ENCODE assay signal across 31 mouse cellular contexts in genomic region chr16:25877416-25877965, GRCm38 (mm10).
DNase-seq lines count a peak whose midpoint lies in the region; ATAC-seq and TF ChIP-seq lines count a peak whose summit lies in the region.
"Had no signal": no experiment of that assay in that cellular context is flagged by ENCODE, and none has a peak within 500 bp of the region (broad histone marks: within the 10 kb centered on the region; RNA-seq: fewer than 3 reads in every experiment).

No protein-coding gene starts in this region.

- DNase-seq in kidney, adult 2 months = peak; percentile 92
- peak; percentile 20 for DNase-seq in hindlimb bud, embryonic 11.5 days (ENCODE audit: extremely low spot score, low read depth, low spot score)
- DNase-seq in limb, embryonic 10.5 days (ENCODE audit: low spot score) = no peak
- no peak for DNase-seq in left cerebral cortex, adult 18-20 months (ENCODE audit: low spot score in 2 of 2)
- no peak for DNase-seq in cerebellum, postnatal 4 days (ENCODE audit: low spot score in 2 of 2)
- no peak for DNase-seq in hindbrain, embryonic 14.5 days (ENCODE audit: low spot score)
- DNase-seq: adrenal gland, adult 2 months; adrenal gland, postnatal 36 days; B cell, adult 2 months; cerebellum, adult 18-20 months; cerebellum, postnatal 10 days; forebrain, postnatal 0 days; gastrocnemius, postnatal 25 days; heart, postnatal 14 days; liver, postnatal 0 days; lung, postnatal 4 days; right cerebral cortex, postnatal 14 days; thymus, postnatal 14 days had no signal

- H3K4me3 ChIP-seq in kidney, adult 2 months (ENCODE audit: insufficient read depth, low read depth, low read length) = no peak overlapping the region
- H3K4me3 ChIP-seq in kidney, embryonic 14.5 days (ENCODE audit: low read length) = no peak overlapping the region
- H3K4me3 ChIP-seq in kidney, embryonic 15.5 days (replicated peaks) = no peak overlapping the region
- H3K4me3 ChIP-seq in limb, embryonic 10.5 days = no peak overlapping the region
- no peak overlapping the region for H3K4me3 ChIP-seq in hindbrain, embryonic 14.5 days (replicated peaks; ENCODE audit: low read length)
- H3K4me3 ChIP-seq: erythroblast, embryonic 14.5 days; limb, embryonic 12.5 days; liver, embryonic 12.5 days; megakaryocyte, embryonic 14.5 days; midbrain, embryonic 12.5 days; myocyte; neural tube, embryonic 12.5 days; stomach, embryonic 15.5 days had no signal

- H3K4me1 ChIP-seq in kidney, adult 2 months (ENCODE audit: control insufficient read depth, insufficient read depth, low read length) = peaks cover 8% of the 10 kb centered on the region; the same call in 1 of the 2 replicates
- H3K4me1 ChIP-seq in kidney, embryonic 14.5 days (ENCODE audit: control insufficient read depth, insufficient read depth, low read length) = no peaks in the 10 kb centered on the region
- no peaks in the 10 kb centered on the region for H3K4me1 ChIP-seq in kidney, embryonic 15.5 days
- peaks cover 11% of the 10 kb centered on the region for H3K4me1 ChIP-seq in limb, embryonic 10.5 days
- H3K4me1 ChIP-seq in hindbrain, embryonic 14.5 days (replicated peaks; ENCODE audit: control insufficient read depth, insufficient read depth, low read length) = no peaks in the 10 kb centered on the region
- H3K4me1 ChIP-seq: limb, embryonic 12.5 days; liver, embryonic 12.5 days; megakaryocyte, embryonic 14.5 days; midbrain, embryonic 12.5 days; neural tube, embryonic 12.5 days; stomach, embryonic 15.5 days had no signal

- no peaks in the 10 kb centered on the region for H3K9me3 ChIP-seq in kidney, embryonic 14.5 days (ENCODE audit: control insufficient read depth, low read length)
- H3K9me3 ChIP-seq in kidney, embryonic 15.5 days (replicated peaks) = no peaks in the 10 kb centered on the region
- H3K9me3 ChIP-seq in limb, embryonic 10.5 days (replicated peaks) = no peaks in the 10 kb centered on the region
- H3K9me3 ChIP-seq in hindbrain, embryonic 14.5 days (ENCODE audit: control insufficient read depth, low read length) = no peaks in the 10 kb centered on the region
- H3K9me3 ChIP-seq: limb, embryonic 12.5 days; liver, embryonic 12.5 days; midbrain, embryonic 12.5 days; neural tube, embryonic 12.5 days; stomach, embryonic 15.5 days had no signal

- H3K27me3 ChIP-seq in kidney, adult 2 months (replicated peaks; ENCODE audit: control insufficient read depth, insufficient read depth, low read length) = no peaks in the 10 kb centered on the region
- H3K27me3 ChIP-seq in kidney, embryonic 14.5 days (ENCODE audit: control insufficient read depth, insufficient read depth, low read length) = no peaks in the 10 kb centered on the region
- no peaks in the 10 kb centered on the region for H3K27me3 ChIP-seq in kidney, embryonic 15.5 days
- no peaks in the 10 kb centered on the region for H3K27me3 ChIP-seq in limb, embryonic 10.5 days (ENCODE audit: low read depth, poor library complexity, severe bottlenecking)
- no peaks in the 10 kb centered on the region for H3K27me3 ChIP-seq in hindbrain, embryonic 14.5 days (ENCODE audit: control insufficient read depth, insufficient read depth, low read length)
- H3K27me3 ChIP-seq: limb, embryonic 12.5 days; liver, embryonic 12.5 days; megakaryocyte, embryonic 14.5 days; midbrain, embryonic 12.5 days; neural tube, embryonic 12.5 days; stomach, embryonic 15.5 days had no signal

- no peak overlapping the region for H3K4me2 ChIP-seq in kidney, embryonic 14.5 days (replicated peaks; ENCODE audit: low read depth, low read length)
- H3K4me2 ChIP-seq in kidney, embryonic 15.5 days = no peak overlapping the region
- no peak overlapping the region for H3K4me2 ChIP-seq in hindbrain, embryonic 14.5 days (replicated peaks)
- H3K4me2 ChIP-seq: limb, embryonic 12.5 days; liver, embryonic 12.5 days; midbrain, embryonic 12.5 days; neural tube, embryonic 12.5 days; stomach, embryonic 15.5 days had no signal

- ATAC-seq in kidney, embryonic 14.5 days (ENCODE audit: low FRiP score, low TSS enrichment) = no peak
- 0 out of 2 replicates have a peak, but pooled peaks have one; percentile 25 for ATAC-seq in kidney, embryonic 15.5 days (replicated peaks; ENCODE audit: low FRiP score)
- no peak for ATAC-seq in hindbrain, embryonic 14.5 days (ENCODE audit: low FRiP score)
- ATAC-seq: activated CD4-positive, CD25-positive, alpha-beta regulatory T cell, adult 4 months; forebrain, postnatal 0 days; intestine, postnatal 0 days; liver, embryonic 12.5 days; liver, postnatal 0 days; lung, postnatal 0 days had no signal

- WGBS in kidney, adult 2 months = 52% methylated on average over 7 of the region's 7 CpGs
- 70% methylated on average over 7 of the region's 7 CpGs for WGBS in kidney, embryonic 14.5 days
- 71% methylated on average over 7 of the region's 7 CpGs for WGBS in kidney, embryonic 15.5 days
- 56% methylated on average over 7 of the region's 7 CpGs for WGBS in limb, embryonic 10.5 days
- WGBS in hindbrain, embryonic 14.5 days = 83% methylated on average over 7 of the region's 7 CpGs

- TF ChIP-seq POLR2A in kidney, adult 2 months (IDR thresholded peaks at IDR 0.05; ENCODE audit: low read depth, low read length) = no peak

- TF ChIP-seq CTCF in kidney, adult 2 months (conservative IDR thresholded peaks at IDR 0.05; ENCODE audit: insufficient read depth, insufficient read length, low read depth, low read length) = no peak

- H3K9ac ChIP-seq in kidney, embryonic 14.5 days (ENCODE audit: low read depth, low read length) = no peak overlapping the region
- H3K9ac ChIP-seq in kidney, embryonic 15.5 days = no peak overlapping the region
- no peak overlapping the region for H3K9ac ChIP-seq in hindbrain, embryonic 14.5 days
- H3K9ac ChIP-seq: forebrain, postnatal 0 days; limb, embryonic 12.5 days; liver, embryonic 12.5 days; liver, postnatal 0 days; midbrain, embryonic 12.5 days; neural tube, embryonic 12.5 days; stomach, embryonic 15.5 days had no signal

- H3K27ac ChIP-seq in kidney, adult 2 months (ENCODE audit: insufficient read depth, low read depth, low read length) = peak overlapping the region; percentile 99
- H3K27ac ChIP-seq in kidney, embryonic 14.5 days (ENCODE audit: low read depth, low read length) = no peak overlapping the region
- no peak overlapping the region for H3K27ac ChIP-seq in kidney, embryonic 15.5 days
- H3K27ac ChIP-seq in limb, embryonic 10.5 days = peak overlapping the region; percentile 36; the same call in 1 of the 2 replicates
- H3K27ac ChIP-seq in hindbrain, embryonic 14.5 days = no peak overlapping the region
- H3K27ac ChIP-seq: limb, embryonic 12.5 days; liver, embryonic 12.5 days; midbrain, embryonic 12.5 days; neural tube, embryonic 12.5 days; stomach, embryonic 15.5 days had no signal

- H3K36me3 ChIP-seq in kidney, adult 2 months (ENCODE audit: control insufficient read depth, insufficient read depth, low read length) = no peaks in the 10 kb centered on the region
- H3K36me3 ChIP-seq in kidney, embryonic 14.5 days (ENCODE audit: control insufficient read depth, insufficient read depth, low read length) = no peaks in the 10 kb centered on the region
- no peaks in the 10 kb centered on the region for H3K36me3 ChIP-seq in kidney, embryonic 15.5 days
- no peaks in the 10 kb centered on the region for H3K36me3 ChIP-seq in limb, embryonic 10.5 days
- H3K36me3 ChIP-seq in hindbrain, embryonic 14.5 days (replicated peaks; ENCODE audit: control insufficient read depth, insufficient read depth) = no peaks in the 10 kb centered on the region
- H3K36me3 ChIP-seq: limb, embryonic 12.5 days; liver, embryonic 12.5 days; midbrain, embryonic 12.5 days; neural tube, embryonic 12.5 days; stomach, embryonic 15.5 days had no signal

Comparison
In these comparisons a context has a peak if more than half of its experiments do, and no peak if none do; other contexts are left out.
1. H3K27ac ChIP-seq: peak in kidney, adult 2 months (single experiment) and limb, embryonic 10.5 days (single experiment); none in kidney, embryonic 14.5 days (single experiment), kidney, embryonic 15.5 days (single experiment) and hindbrain, embryonic 14.5 days (single experiment).
2. DNase-seq: peak in kidney, adult 2 months (single experiment) and hindlimb bud, embryonic 11.5 days (single experiment); none in limb, embryonic 10.5 days (single experiment), left cerebral cortex, adult 18-20 months (0 of 2), cerebellum, postnatal 4 days (0 of 2) and hindbrain, embryonic 14.5 days (single experiment).